Mouse (Mus musculus): ENCODE results near the gene Mctp1.

- TF ChIP-seq POLR2A (IDR thresholded peaks at IDR 0.05; ENCODE audit: low read depth, low read length): no peak
- TF ChIP-seq CTCF (IDR thresholded peaks at IDR 0.05; ENCODE audit: borderline replicate concordance, insufficient read depth, low read length): no peak
Observed at GRCm38 (mm10) chr13:76827738-76828137, 443.4 kb downstream of the Mctp1 start.
